Mouse (Mus musculus) thymus, adult 2 months (tissue): ENCODE measurements at regions not wholly inside any gene's neighbourhood (a gene's known extent, or its start where the extent isn't known, plus 50 kb on each side); places are given as distances from the start of the nearest gene placed in this dataset.

Source experiments
- CTCF ChIP-seq: fragments of 200-500 bp; IDR thresholded peaks from 2 replicates; pipeline ENCODE4 v1.5.1; 2012; ENCODE audit warnings: mild to moderate bottlenecking, control low read depth, low read length, moderate library complexity, borderline replicate concordance; ENCODE audit not compliant: control insufficient read depth, poor library complexity, insufficient read depth; ENCODE audit errors: extremely low read depth
- POLR2A ChIP-seq: fragments of 200-500 bp; IDR thresholded peaks from 2 replicates; pipeline ENCODE4 v1.6.1; 2012; ENCODE audit warnings: mild to moderate bottlenecking, low read length, control low read depth, moderate library complexity; ENCODE audit not compliant: control insufficient read depth, poor library complexity, insufficient read depth; ENCODE audit errors: extremely low read depth

- TF ChIP-seq POLR2A (no peak), CTCF (no peak)
Measured at GRCm38 (mm10) chr5:133314031-133314430, 770.9 kb upstream of the Auts2 start.
